Mouse (Mus musculus): Measurements from ENCODE around the gene Tmc3.

- TF ChIP-seq POLR2A (IDR thresholded peaks at IDR 0.05; ENCODE audit: borderline replicate concordance, low read depth, low read length) (no peak), CTCF (IDR thresholded peaks at IDR 0.05; ENCODE audit: low read depth, low read length) (no peak)
These were observed 76.3 kb downstream of the Tmc3 start for GRCm38 (mm10) chr7:83661031-83661430.

Measured in bone marrow macrophage, adult 2 months (primary cell).